ENCODE assay signal across 15 mouse cellular contexts in the genomic region with DNA sequence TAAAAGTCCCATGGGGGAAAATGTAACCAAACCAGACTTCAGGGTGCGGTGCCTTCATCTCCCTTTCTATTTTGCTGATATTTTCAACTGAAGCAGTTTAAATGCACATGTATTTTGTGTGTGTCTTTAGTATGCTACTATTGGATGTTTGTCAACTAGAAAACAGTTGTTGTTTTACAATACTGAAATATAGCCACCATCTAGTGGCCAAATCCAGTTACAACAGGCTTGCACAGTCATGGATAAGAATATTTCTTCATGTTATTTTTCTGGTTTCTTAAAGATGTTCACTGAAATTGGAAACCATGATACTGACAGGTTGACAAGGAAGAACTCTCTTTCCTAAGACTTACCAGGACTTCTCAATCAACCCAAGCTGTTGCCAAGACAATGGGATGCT.
A peak's percentile ranks its signal among the peaks of the same experiment; 100 is the strongest.
DNase-seq lines count a peak whose midpoint lies in the region; ATAC-seq lines count a peak whose summit lies in the region.
"Had no signal": no experiment of that assay in that cellular context is flagged by ENCODE, and none has a peak within 500 bp of the region (broad histone marks: within the 10 kb centered on the region; RNA-seq: fewer than 3 reads in every experiment).

No protein-coding gene starts in this region.

- no peaks in the 10 kb centered on the region for H3K4me1 ChIP-seq in hindbrain, embryonic 14.5 days (replicated peaks; ENCODE audit: control insufficient read depth, insufficient read depth, low read length)
- H3K4me1 ChIP-seq in hindbrain, embryonic 13.5 days (replicated peaks) = no peaks in the 10 kb centered on the region
- H3K4me1 ChIP-seq: heart, embryonic 15.5 days; limb, embryonic 13.5 days; midbrain, embryonic 12.5 days; neural tube, embryonic 15.5 days had no signal

- no peaks in the 10 kb centered on the region for H3K27me3 ChIP-seq in hindbrain, embryonic 14.5 days (ENCODE audit: control insufficient read depth, insufficient read depth, low read length)
- H3K27me3 ChIP-seq in hindbrain, embryonic 13.5 days = no peaks in the 10 kb centered on the region
- H3K27me3 ChIP-seq: heart, embryonic 15.5 days; limb, embryonic 13.5 days; midbrain, embryonic 12.5 days; neural tube, embryonic 15.5 days had no signal

- no peaks in the 10 kb centered on the region for H3K36me3 ChIP-seq in hindbrain, embryonic 14.5 days (replicated peaks; ENCODE audit: control insufficient read depth, insufficient read depth)
- H3K36me3 ChIP-seq in hindbrain, embryonic 13.5 days = no peaks in the 10 kb centered on the region
- H3K36me3 ChIP-seq: heart, embryonic 15.5 days; limb, embryonic 13.5 days; midbrain, embryonic 12.5 days; neural tube, embryonic 15.5 days had no signal

- H3K4me3 ChIP-seq in hindbrain, embryonic 14.5 days (replicated peaks; ENCODE audit: low read length) = no peak overlapping the region
- H3K4me3 ChIP-seq in hindbrain, embryonic 13.5 days = no peak overlapping the region
- H3K4me3 ChIP-seq: heart, embryonic 15.5 days; limb, embryonic 13.5 days; midbrain, embryonic 12.5 days; neural tube, embryonic 15.5 days had no signal

- peak; percentile 6 for DNase-seq in cerebellum, adult 9-10 months
- DNase-seq in cerebellum, adult 11 months = no peak
- DNase-seq in hindbrain, embryonic 14.5 days (ENCODE audit: low spot score) = peak; percentile 65
- peak; percentile 30 to 47 for DNase-seq in left cerebral cortex, postnatal 25 days (ENCODE audit: low spot score in 2 of 2)
- no peak for DNase-seq in left cerebral cortex, postnatal 36 days (ENCODE audit: low spot score in 2 of 2)
- DNase-seq in NIH3T3 (ENCODE audit: low read depth) = peak; percentile 1
- DNase-seq in embryo, embryonic 10 days (ENCODE audit: low spot score) = no peak
- DNase-seq: cerebellum, adult 8-10 months; thymus, adult 2 months had no signal

- intact Hi-C loops in left cerebral cortex, postnatal 25 days (cut with DNase I) = loop anchor here (5.0 to 10.0 kb wide), 4 partner anchors 89 to 1391 kb away; no protein-coding TSS in a partner anchor
- intact Hi-C loops in left cerebral cortex, postnatal 36 days (cut with DNase I) = loop anchor here (5.0 kb wide), 1 partner anchor 1386 kb away; a partner anchor contains a TSS

- H3K9me3 ChIP-seq in hindbrain, embryonic 14.5 days (ENCODE audit: control insufficient read depth, low read length) = no peaks in the 10 kb centered on the region
- no peaks in the 10 kb centered on the region for H3K9me3 ChIP-seq in hindbrain, embryonic 13.5 days
- H3K9me3 ChIP-seq: heart, embryonic 15.5 days; limb, embryonic 13.5 days; midbrain, embryonic 12.5 days; neural tube, embryonic 15.5 days had no signal

- ATAC-seq in hindbrain, embryonic 14.5 days (ENCODE audit: low FRiP score) = no peak
- no peak for ATAC-seq in hindbrain, embryonic 13.5 days (ENCODE audit: low FRiP score)
- ATAC-seq: inflammation-experienced regulatory T-cells, adult 6 months had no signal

- H3K27ac ChIP-seq in hindbrain, embryonic 14.5 days = no peak overlapping the region
- H3K27ac ChIP-seq in hindbrain, embryonic 13.5 days = no peak overlapping the region
- H3K27ac ChIP-seq: heart, embryonic 15.5 days; limb, embryonic 13.5 days; midbrain, embryonic 12.5 days; neural tube, embryonic 15.5 days had no signal

- 97% methylated on average over 1 of the region's 1 CpGs for WGBS in hindbrain, embryonic 14.5 days
- WGBS in hindbrain, embryonic 13.5 days = 90% methylated on average over 1 of the region's 1 CpGs

- no peak overlapping the region for H3K4me2 ChIP-seq in hindbrain, embryonic 14.5 days (replicated peaks)
- H3K4me2 ChIP-seq in hindbrain, embryonic 13.5 days = no peak overlapping the region
- H3K4me2 ChIP-seq: heart, embryonic 15.5 days; limb, embryonic 13.5 days; midbrain, embryonic 12.5 days; neural tube, embryonic 15.5 days had no signal

- H3K9ac ChIP-seq in hindbrain, embryonic 14.5 days = no peak overlapping the region
- H3K9ac ChIP-seq in hindbrain, embryonic 13.5 days = no peak overlapping the region
- H3K9ac ChIP-seq: heart, embryonic 15.5 days; limb, embryonic 13.5 days; midbrain, embryonic 12.5 days; neural tube, embryonic 15.5 days had no signal

Comparison
In these comparisons a context has a peak if more than half of its experiments do, and no peak if none do; other contexts are left out.
1. DNase-seq: peak in cerebellum, adult 9-10 months (single experiment), hindbrain, embryonic 14.5 days (single experiment), left cerebral cortex, postnatal 25 days (2 of 2) and NIH3T3 (single experiment); none in cerebellum, adult 11 months (single experiment), left cerebral cortex, postnatal 36 days (0 of 2) and embryo, embryonic 10 days (single experiment).